Mouse (Mus musculus) erythroblast, embryonic 14.5 days (primary cell): ENCODE data around the gene Slc25a4. TPM values are rescaled to one million over a fixed set of nuclear protein-coding genes. Genes with fewer than 3 reads are reported as not detected.
"Not testable (repeated sequence)": the region's sequence is repeated elsewhere in the genome, so short reads cannot be mapped to it uniquely, and the experiment has no call there.

Experiments used
- H3K27me3 ChIP-seq: 2 replicates; pipeline ENCODE4 v1.6.1; 2012; ENCODE audit warnings: inconsistent platforms; ENCODE audit not compliant: control insufficient read depth
- H3K36me3 ChIP-seq: 2 replicates; pipeline ENCODE4 v1.6.1; 2012; ENCODE audit warnings: mild to moderate bottlenecking, inconsistent platforms; ENCODE audit not compliant: control insufficient read depth
- H3K4me1 ChIP-seq: 2 replicates; pipeline ENCODE4 v1.6.1; 2012; ENCODE audit warnings: inconsistent platforms; ENCODE audit not compliant: control insufficient read depth
- H3K4me3 ChIP-seq: replicated peaks from 2 replicates; pipeline ENCODE3; 2012; ENCODE audit warnings: moderate library complexity, mild to moderate bottlenecking, inconsistent platforms
- H3K9me3 ChIP-seq: 2 replicates; pipeline ENCODE4 v1.6.1; 2012; ENCODE audit warnings: low read length, inconsistent platforms, mixed read lengths; ENCODE audit not compliant: control insufficient read depth
- GATA1 ChIP-seq: IDR thresholded peaks from 2 replicates; pipeline ENCODE4 v1.6.1; 2012; ENCODE audit warnings: low read length, inconsistent platforms, mixed read lengths
- TAL1 ChIP-seq: IDR thresholded peaks from 3 replicates; pipeline ENCODE4 v1.6.1; 2012; ENCODE audit warnings: low read length, inconsistent platforms, mixed read lengths
- polyA plus RNA-seq: library from polyadenylated mRNA; stranded (reverse); fragments of >175 nt; gene quantifications from 2 replicates; pipeline ENCODE4 v1.2.3, GENCODE M21; 2012

Slc25a4 gene
- polyA plus RNA-seq, 1 experiment: 0.24 TPM

GRCm38 (mm10) chr8:46234736-46235135, 23.7 kb upstream of the Slc25a4 start:
- Histone ChIP-seq H3K36me3 (no peaks in the 10 kb centered on the region), H3K4me1 (no peaks in the 10 kb centered on the region), H3K4me3 (no peak overlapping the region), H3K27me3 (0 out of 2 replicates have a peak, but pooled peaks cover 2% of the 10 kb centered on the region), H3K9me3 (no peaks in the 10 kb centered on the region)
- TF ChIP-seq TAL1: no peak
- no peak for TF ChIP-seq GATA1

GRCm38 (mm10) chr8:46232798-46233197, 21.7 kb upstream of the Slc25a4 start:
- Histone ChIP-seq H3K27me3 (no peaks in the 10 kb centered on the region), H3K4me3 (no peak overlapping the region), H3K4me1 (no peaks in the 10 kb centered on the region), H3K36me3 (no peaks in the 10 kb centered on the region), H3K9me3 (no peaks in the 10 kb centered on the region)
- no peak for TF ChIP-seq GATA1
- TF ChIP-seq TAL1: no peak

- not testable (repeated sequence) for H3K36me3 ChIP-seq, H3K4me1 ChIP-seq, H3K27me3 ChIP-seq, H3K9me3 ChIP-seq, H3K4me3 ChIP-seq
These were observed 20.9 kb upstream of the Slc25a4 start for GRCm38 (mm10) chr8:46231968-46232367.

- Histone ChIP-seq H3K9me3 (no peaks in the 10 kb centered on the region), H3K4me3 (no peak overlapping the region), H3K27me3 (no peaks in the 10 kb centered on the region), H3K36me3 (no peaks in the 10 kb centered on the region), H3K4me1 (no peaks in the 10 kb centered on the region)
- no peak for TF ChIP-seq TAL1
- no peak for TF ChIP-seq GATA1
These were observed 15.5 kb upstream of the Slc25a4 start for GRCm38 (mm10) chr8:46226622-46227021.

GRCm38 (mm10) chr8:46225501-46225900, 14.4 kb upstream of the Slc25a4 start:
- H3K4me1 ChIP-seq: no peaks in the 10 kb centered on the region
- no peaks in the 10 kb centered on the region for H3K27me3 ChIP-seq
- H3K9me3 ChIP-seq: no peaks in the 10 kb centered on the region
- H3K36me3 ChIP-seq: no peaks in the 10 kb centered on the region
- no peak for TF ChIP-seq TAL1
- TF ChIP-seq GATA1: no peak
- no peak overlapping the region for H3K4me3 ChIP-seq

- H3K36me3 ChIP-seq: no peaks in the 10 kb centered on the region
- H3K4me3 ChIP-seq: no peak overlapping the region
- no peaks in the 10 kb centered on the region for H3K9me3 ChIP-seq
These were observed 9.5 kb upstream of the Slc25a4 start for GRCm38 (mm10) chr8:46220566-46220965.

GRCm38 (mm10) chr8:46216838-46217237, 5.8 kb upstream of the Slc25a4 start:
- Histone ChIP-seq H3K4me3 (peak overlapping the region; percentile 58), H3K27me3 (no peaks in the 10 kb centered on the region), H3K36me3 (no peaks in the 10 kb centered on the region), H3K4me1 (peaks cover 5% of the 10 kb centered on the region), H3K9me3 (no peaks in the 10 kb centered on the region)
- TF ChIP-seq GATA1 (no peak), TAL1 (no peak)

More at GRCm38 (mm10) chr8:46220566-46220965, 9.5 kb upstream of the Slc25a4 start:
- Histone ChIP-seq H3K4me1 (peaks cover 5% of the 10 kb centered on the region), H3K27me3 (no peaks in the 10 kb centered on the region)
- no peak for TF ChIP-seq GATA1
- no peak for TF ChIP-seq TAL1

- no peak overlapping the region for H3K4me3 ChIP-seq
- TF ChIP-seq GATA1 (no peak), TAL1 (no peak)
- peaks cover 9% of the 10 kb centered on the region for H3K27me3 ChIP-seq
- peaks cover 3% of the 10 kb centered on the region for H3K36me3 ChIP-seq
- H3K4me1 ChIP-seq: peaks cover 23% of the 10 kb centered on the region
- H3K9me3 ChIP-seq: no peaks in the 10 kb centered on the region
These were observed 2.9 kb upstream of the Slc25a4 start for GRCm38 (mm10) chr8:46213971-46214480.

- H3K9me3 ChIP-seq: no peaks in the 10 kb centered on the region
- peaks cover 15% of the 10 kb centered on the region for H3K36me3 ChIP-seq
- TF ChIP-seq GATA1: no peak
- no peak for TF ChIP-seq TAL1
- H3K4me1 ChIP-seq: peaks cover 23% of the 10 kb centered on the region
- H3K4me3 ChIP-seq: no peak overlapping the region
- H3K27me3 ChIP-seq: peaks cover 9% of the 10 kb centered on the region
These were observed 1.1 kb upstream of the Slc25a4 start for GRCm38 (mm10) chr8:46212194-46212593.

GRCm38 (mm10) chr8:46211611-46212071, 557 bp upstream of the Slc25a4 start:
- peak overlapping the region; percentile 63 for H3K4me3 ChIP-seq
- peaks cover 9% of the 10 kb centered on the region for H3K27me3 ChIP-seq
- H3K4me1 ChIP-seq: peaks cover 18% of the 10 kb centered on the region
- no peaks in the 10 kb centered on the region for H3K9me3 ChIP-seq
- TF ChIP-seq TAL1 (no peak), GATA1 (no peak)
- H3K36me3 ChIP-seq: peaks cover 18% of the 10 kb centered on the region

- Histone ChIP-seq H3K4me3 (no peak overlapping the region), H3K9me3 (no peaks in the 10 kb centered on the region), H3K4me1 (peaks cover 18% of the 10 kb centered on the region), H3K36me3 (peaks cover 21% of the 10 kb centered on the region), H3K27me3 (peaks cover 9% of the 10 kb centered on the region)
- TF ChIP-seq TAL1 (no peak), GATA1 (no peak)
These were observed 2.0 kb downstream of the Slc25a4 start for GRCm38 (mm10) chr8:46209057-46209456.
